Mouse (Mus musculus): ENCODE measurements around the gene Uqcrh.
A peak's percentile ranks its signal among the peaks of the same experiment; 100 is the strongest.

Gene Uqcrh

GRCm38 (mm10) chr4:116053399-116053961 lies 21.4 kb downstream of the Uqcrh start, which contains the start of gene Nsun4:
Gene Nsun4, minus strand, starts transcription at chr4:116053876.
- peak; percentile 97 for DNase-seq

- peak; percentile 78 for DNase-seq
Measured at GRCm38 (mm10) chr4:116052526-116053293, 22.2 kb downstream of the Uqcrh start.

GRCm38 (mm10) chr4:116049211-116049610 lies 25.7 kb downstream of the Uqcrh start:
- peak; percentile 25 for DNase-seq

GRCm38 (mm10) chr4:116048130-116048920 lies 26.5 kb downstream of the Uqcrh start:
- DNase-seq, result peak; percentile 91

GRCm38 (mm10) chr4:116047681-116048080 lies 27.2 kb downstream of the Uqcrh start:
- DNase-seq, result no peak

GRCm38 (mm10) chr4:116046604-116047003 lies 28.3 kb downstream of the Uqcrh start:
- no peak for DNase-seq

- peak; percentile 35 for DNase-seq
Measured at GRCm38 (mm10) chr4:116042186-116042585, 32.7 kb downstream of the Uqcrh start.

- DNase-seq, result no peak
Measured at GRCm38 (mm10) chr4:116040466-116040865, 34.4 kb downstream of the Uqcrh start.

GRCm38 (mm10) chr4:116033374-116033773 lies 41.5 kb downstream of the Uqcrh start:
- no peak for DNase-seq

- DNase-seq, result no peak
Measured at GRCm38 (mm10) chr4:116032906-116033305, 42.0 kb downstream of the Uqcrh start.

- DNase-seq, result no peak
Measured at GRCm38 (mm10) chr4:116017902-116018746, 56.7 kb downstream of the Uqcrh start, which contains the start of gene Faah. Gene Faah, minus strand, starts transcription at chr4:116017926.

GRCm38 (mm10) chr4:116017300-116017901 lies 57.5 kb downstream of the Uqcrh start:
- peak; percentile 75 for DNase-seq

Data from lung, postnatal 36 days (tissue).